Comparison of ENCODE assay signal across 8 mouse cellular contexts in genomic region chr11:23667128-23667527, GRCm38 (mm10). TPM values are rescaled to one million over a fixed set of nuclear protein-coding genes. Genes with fewer than 3 reads are reported as not detected.
A peak's percentile ranks its signal among the peaks of the same experiment; 100 is the strongest.
DNase-seq lines count a peak whose midpoint lies in the region; ATAC-seq lines count a peak whose summit lies in the region.

No protein-coding gene starts in this region.

- no peak for ATAC-seq in hindbrain, embryonic 16.5 days
- ATAC-seq in erythroid progenitor cell, adult 5-6 weeks (replicated peaks; ENCODE audit: low FRiP score, poor library complexity, severe bottlenecking): no peak

- H3K79me2 ChIP-seq in macrophage (ENCODE audit: inconsistent target): peaks cover 55% of the 10 kb centered on the region

- H3K36me3 ChIP-seq in hindbrain, embryonic 16.5 days (ENCODE audit: control insufficient read depth, insufficient read depth, low read length): no peaks in the 10 kb centered on the region; the same call in 1 of the 2 replicates
- H3K36me3 ChIP-seq in macrophage (ENCODE audit: inconsistent target): peaks cover 13% of the 10 kb centered on the region; the same call in 1 of the 2 replicates

- peaks cover 7% of the 10 kb centered on the region for H3K4me1 ChIP-seq in hindbrain, embryonic 16.5 days (ENCODE audit: control insufficient read depth, insufficient read depth, low read depth, low read length)

- whole genome bisulfite sequencing in hindbrain, embryonic 16.5 days: 26% methylated on average over 3 of the region's 3 CpGs
- WGBS in macrophage (ENCODE audit: missing documents): 14% methylated on average over 3 of the region's 3 CpGs

- peak; percentile 17 for DNase-seq in cerebellum, adult 11-12 months
- DNase-seq in cerebellum, postnatal 25 days: no peak
- peak; percentile 36 to 42 for DNase-seq in right cerebral cortex, postnatal 10 days (ENCODE audit: low spot score in 2 of 2)
- no peak for DNase-seq in right cerebral cortex, postnatal 36 days (ENCODE audit: low spot score in 2 of 2)
- DNase-seq in adrenal gland, adult 2 months: no peak

- H3K27ac ChIP-seq in hindbrain, embryonic 16.5 days (ENCODE audit: low read depth, low read length): no peak overlapping the region
- H3K27ac ChIP-seq in macrophage: peak overlapping the region; percentile 94; the same call in 1 of the 2 replicates

- no peak overlapping the region for H3K9ac ChIP-seq in hindbrain, embryonic 16.5 days (ENCODE audit: low read depth, low read length)

- no peaks in the 10 kb centered on the region for H3K27me3 ChIP-seq in hindbrain, embryonic 16.5 days (replicated peaks; ENCODE audit: control insufficient read depth, insufficient read depth, low read length)

- H3K9me3 ChIP-seq in hindbrain, embryonic 16.5 days (ENCODE audit: control insufficient read depth, low read length): no peaks in the 10 kb centered on the region

- peak overlapping the region; percentile 97 for H3K4me3 ChIP-seq in hindbrain, embryonic 16.5 days (ENCODE audit: low read length)
- H3K4me3 ChIP-seq in macrophage (ENCODE audit: inconsistent target): peak overlapping the region; percentile 84

- H3K4me2 ChIP-seq in hindbrain, embryonic 16.5 days (ENCODE audit: low read length): peak overlapping the region; percentile 60

RNA-seq across cellular contexts. Expression of gene Pex13, which starts 1.4 kb away (rescaled TPM):
- polyA plus RNA-seq in hindbrain, embryonic 16.5 days (2015; fragmentation: Nextera tagmentation; extraction: Ambion mirVana): 29.3 and 32.5 TPM in 2 replicates
- total RNA-seq in macrophage (2018; cell fraction: chromatin; rRNA removed): 10 to 100 TPM; 10.8 to 67.5 (median 30.6) TPM
- 10 to 100 TPM; 11.2 to 26.3 (median 19.0) TPM for total RNA-seq in macrophage (2018; cell fraction: cytosol; rRNA removed)
- total RNA-seq in macrophage (2018; cell fraction: nucleus; rRNA removed): 10 to 100 TPM; 10.0 to 51.9 (median 26.4) TPM
- polyA plus RNA-seq in macrophage (2018): 14.0 to 16.5 TPM (median 15.8 TPM) in 3 replicates
- total RNA-seq in erythroid progenitor cell, adult 5-6 weeks (2015; ENCODE audit: low replicate concordance): 3.8 and 6.5 TPM in 2 replicates
- 4.4 and 10.9 TPM in 2 replicates for total RNA-seq in erythroid progenitor cell, adult 5-6 weeks (2017; ENCODE audit: low replicate concordance)
- 10 to 100 TPM; 66.5 to 74.6 TPM for total RNA-seq in adrenal gland, adult 2 months (2021)
- 25.6 and 32.3 TPM in 2 replicates for polyA plus RNA-seq in adrenal gland, adult 2 months (2012; rRNA removed)

RNA-seq across cellular contexts. Expression of gene Pus10, which starts 1.7 kb away (rescaled TPM):
- 10.6 and 11.6 TPM in 2 replicates for polyA plus RNA-seq in hindbrain, embryonic 16.5 days (2015; fragmentation: Nextera tagmentation; extraction: Ambion mirVana)
- 100 to 1,000 TPM in 2 of 26 experiments, 10 to 100 TPM in 24; 19.7 to 105 (median 71.1) TPM for total RNA-seq in macrophage (2018; cell fraction: chromatin; rRNA removed)
- 10 to 100 TPM; 14.6 to 33.8 (median 23.9) TPM for total RNA-seq in macrophage (2018; cell fraction: cytosol; rRNA removed)
- 10 to 100 TPM; 12.6 to 63.3 (median 40.2) TPM for total RNA-seq in macrophage (2018; cell fraction: nucleus; rRNA removed)
- 13.4 to 17.9 TPM (median 17.4 TPM) in 3 replicates for polyA plus RNA-seq in macrophage (2018)
- 14.7 and 18.0 TPM in 2 replicates for total RNA-seq in erythroid progenitor cell, adult 5-6 weeks (2015; ENCODE audit: low replicate concordance)
- 4.1 and 23.0 TPM in 2 replicates for total RNA-seq in erythroid progenitor cell, adult 5-6 weeks (2017; ENCODE audit: low replicate concordance)
- total RNA-seq in adrenal gland, adult 2 months (2021): 10 to 100 TPM; 18.0 to 22.3 TPM
- 0.71 and 0.79 TPM in 2 replicates for polyA plus RNA-seq in adrenal gland, adult 2 months (2012; rRNA removed)

RNA-seq across cellular contexts. Expression of gene 0610010F05Rik, which starts 33.7 kb away (rescaled TPM):
- 113 and 115 TPM in 2 replicates for polyA plus RNA-seq in hindbrain, embryonic 16.5 days (2015; fragmentation: Nextera tagmentation; extraction: Ambion mirVana)
- 10 to 100 TPM; 25.3 to 90.7 (median 56.1) TPM for total RNA-seq in macrophage (2018; cell fraction: chromatin; rRNA removed)
- total RNA-seq in macrophage (2018; cell fraction: cytosol; rRNA removed): 10 to 100 TPM; 13.2 to 20.1 (median 15.9) TPM
- 10 to 100 TPM; 15.1 to 50.5 (median 30.4) TPM for total RNA-seq in macrophage (2018; cell fraction: nucleus; rRNA removed)
- polyA plus RNA-seq in macrophage (2018): 12.1 to 19.8 TPM (median 14.4 TPM) in 3 replicates
- total RNA-seq in erythroid progenitor cell, adult 5-6 weeks (2015; ENCODE audit: low replicate concordance): 4.7 and 16.8 TPM in 2 replicates
- total RNA-seq in erythroid progenitor cell, adult 5-6 weeks (2017; ENCODE audit: low replicate concordance): 3.0 and 3.9 TPM in 2 replicates
- 10 to 100 TPM; 13.5 to 14.2 TPM for total RNA-seq in adrenal gland, adult 2 months (2021)
- polyA plus RNA-seq in adrenal gland, adult 2 months (2012; rRNA removed): 0.76 and 2.0 TPM in 2 replicates

Comparison
In these comparisons a context has a peak if more than half of its experiments do, and no peak if none do; other contexts are left out.
1. DNase-seq: peak in cerebellum, adult 11-12 months (single experiment) and right cerebral cortex, postnatal 10 days (2 of 2); none in cerebellum, postnatal 25 days (0 of 2), right cerebral cortex, postnatal 36 days (0 of 2) and adrenal gland, adult 2 months (single experiment).